Mouse (Mus musculus) midbrain, embryonic 14.5 days (tissue): ENCODE data around the gene Gm17324. TPM values are rescaled to one million over a fixed set of nuclear protein-coding genes. Genes with fewer than 3 reads are reported as not detected.
"Not testable (repeated sequence)": the region's sequence is repeated elsewhere in the genome, so short reads cannot be mapped to it uniquely, and the experiment has no call there.

Experiments used
- ATAC-seq: fragments of 200-750 bp; cut with Nextera tagmentation; 2 replicates; pipeline ENCODE4 v1.8.0; 2017; ENCODE audit warnings: moderate number of reproducible peaks, moderate library complexity; ENCODE audit not compliant: low FRiP score, low TSS enrichment
- DNase-seq: peaks from one replicate; pipeline ENCODE4 v3.0.0-alpha.2; 2015
- H3K27ac ChIP-seq: fragments of 300-500 bp; sonication (generic); replicated peaks from 2 replicates; pipeline ENCODE4 v1.5.1; 2014; ENCODE audit warnings: mild to moderate bottlenecking, low read depth, low read length, moderate library complexity
- H3K27me3 ChIP-seq: fragments of 300-500 bp; sonication (generic); 2 replicates; pipeline ENCODE4 v1.6.1; 2014; ENCODE audit warnings: low read length, control low read depth, mixed read lengths; ENCODE audit not compliant: control insufficient read depth, insufficient read depth
- H3K36me3 ChIP-seq: fragments of 300-500 bp; sonication (generic); 2 replicates; pipeline ENCODE4 v1.6.1; 2014; ENCODE audit warnings: low read length, control low read depth; ENCODE audit not compliant: control insufficient read depth, insufficient read depth
- H3K4me1 ChIP-seq: fragments of 300-500 bp; sonication (generic); 2 replicates; pipeline ENCODE4 v1.6.1; 2014; ENCODE audit warnings: mild to moderate bottlenecking, antibody characterized with exemption, low read length, control low read depth; ENCODE audit not compliant: control insufficient read depth, insufficient read depth
- H3K4me2 ChIP-seq: fragments of 300-500 bp; sonication (generic); 2 replicates; pipeline ENCODE4 v1.6.1; 2014; ENCODE audit warnings: mild to moderate bottlenecking, low read length, moderate library complexity
- H3K4me3 ChIP-seq: fragments of 300-500 bp; sonication (generic); replicated peaks from 2 replicates; pipeline ENCODE4 v1.5.1; 2014; ENCODE audit warnings: low read depth, low read length
- H3K9ac ChIP-seq: fragments of 300-500 bp; sonication (generic); replicated peaks from 2 replicates; pipeline ENCODE4 v1.6.1; 2014; ENCODE audit warnings: mild to moderate bottlenecking, low read length, moderate library complexity
- H3K9me3 ChIP-seq: fragments of 300-500 bp; sonication (generic); 2 replicates; pipeline ENCODE4 v1.6.1; 2016; ENCODE audit warnings: low read length, control low read depth, mixed read lengths; ENCODE audit not compliant: control insufficient read depth
- WGBS: fragments of 180-500 bp; shearing (Covaris S2); extraction: QIAGEN DNeasy Blood & Tissue Kit; methylation state at CpG from one replicate; pipeline ENCODE4 v1.1.7; 2014; 5-methylcytosine and 5-hydroxymethylcytosine counted together
- polyA plus RNA-seq: library from polyadenylated mRNA; unstranded; fragments of >200 nt; fragmentation: Nextera tagmentation; extraction: Ambion mirVana; gene quantifications from 2 replicates; pipeline ENCODE4 v1.2.1, GENCODE M21; 2014

Gene Gm17324
- polyA plus RNA-seq, 1 experiment from 2014 or later, result 0.92 TPM

DNA sequence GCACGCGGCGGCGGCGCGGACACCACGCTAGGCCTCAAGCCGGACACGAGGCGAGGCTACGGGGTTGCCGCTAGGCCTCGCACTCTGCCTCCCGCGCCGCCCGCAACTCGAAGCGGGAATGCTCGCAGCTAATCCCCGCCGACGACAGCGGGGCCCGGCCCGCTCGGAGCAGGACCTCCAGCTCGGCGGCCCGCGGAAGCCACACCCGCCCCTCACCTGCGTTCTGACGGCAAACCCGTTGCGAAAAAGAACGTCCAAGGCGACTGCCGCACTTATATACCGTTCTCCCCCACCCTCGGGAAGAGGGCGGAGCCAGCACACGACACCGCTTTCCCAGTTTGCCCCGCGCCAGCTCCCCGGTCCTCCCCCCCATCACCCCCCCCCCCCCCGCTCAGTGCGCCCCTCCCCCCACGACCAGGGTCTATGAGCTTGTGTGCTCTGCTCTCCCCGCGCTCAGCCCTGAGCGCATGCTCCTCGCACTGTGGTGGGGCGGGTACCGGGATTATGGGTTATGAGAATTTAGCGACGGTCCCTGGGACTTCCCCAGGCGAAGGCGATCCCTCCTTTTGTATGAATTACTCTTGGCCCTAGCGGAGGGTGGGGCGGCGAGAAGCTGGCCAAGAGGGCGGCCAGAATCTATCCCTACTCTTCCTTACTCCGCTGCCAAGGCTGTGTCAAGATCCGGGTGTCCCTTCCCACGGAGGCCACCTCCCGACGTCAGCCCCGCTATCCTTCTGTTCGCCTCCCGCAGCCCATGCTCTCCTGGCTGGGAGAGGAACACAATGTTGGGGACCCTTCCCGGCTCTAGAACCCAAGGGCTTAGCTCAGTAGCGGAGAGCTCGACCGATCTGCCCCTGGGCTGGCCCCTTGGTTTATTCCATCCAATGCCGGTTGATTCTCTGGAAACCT lies 33.1 kb upstream of the Gm17324 start:
- ATAC-seq, result peak; percentile 98
- H3K4me1 ChIP-seq, result peaks cover 20% of the 10 kb centered on the region; the same call in 1 of the 2 replicates
- H3K27me3 ChIP-seq, result no peaks in the 10 kb centered on the region
- H3K4me2 ChIP-seq, result peak overlapping the region; percentile 64
- H3K9me3 ChIP-seq, result no peaks in the 10 kb centered on the region
- peak overlapping the region; percentile 96 for H3K4me3 ChIP-seq
- DNase-seq, result peak; percentile 99
- H3K27ac ChIP-seq, result peak overlapping the region; percentile 100
- H3K36me3 ChIP-seq, result peaks cover 29% of the 10 kb centered on the region
- peak overlapping the region; percentile 99 for H3K9ac ChIP-seq
- WGBS, result under 1% methylated on average over 73 of the region's 77 CpGs

DNA sequence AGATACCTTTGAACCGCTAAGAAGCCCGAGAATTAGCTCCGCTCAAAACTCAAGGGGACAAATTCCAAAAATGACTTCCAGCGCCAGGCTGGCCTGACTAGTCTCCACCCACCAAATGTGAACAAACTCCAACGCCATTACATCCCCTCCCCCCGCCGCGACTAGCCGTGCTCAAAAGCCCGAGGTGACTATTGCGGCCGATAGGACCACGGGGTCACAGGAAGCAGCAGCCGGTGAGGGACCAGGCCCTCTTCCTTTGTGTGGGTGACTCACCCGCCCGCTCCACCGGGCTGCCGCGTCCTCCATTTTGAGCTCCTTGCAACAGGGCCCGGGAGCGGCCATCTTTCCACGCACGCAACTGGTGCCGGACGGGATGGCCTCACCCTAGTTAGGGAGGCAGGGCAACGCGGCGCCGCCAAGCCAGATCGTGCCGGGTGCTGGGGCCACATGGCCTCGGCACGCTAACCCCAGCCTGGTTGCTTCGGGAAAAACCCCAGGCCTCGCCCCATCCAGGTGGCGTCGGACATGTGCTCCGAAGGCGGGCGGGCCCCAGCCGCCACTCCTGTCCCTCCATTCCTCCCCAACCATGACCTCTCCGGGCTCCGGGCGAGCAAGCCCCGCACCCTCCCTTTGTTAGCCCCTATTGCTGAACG lies 32.2 kb upstream of the Gm17324 start:
- WGBS, result under 1% methylated on average over 46 of the region's 46 CpGs
- H3K27ac ChIP-seq, result peak overlapping the region; percentile 93
- no peaks in the 10 kb centered on the region for H3K27me3 ChIP-seq
- peaks cover 38% of the 10 kb centered on the region for H3K36me3 ChIP-seq
- peak overlapping the region; percentile 99 for H3K9ac ChIP-seq
- peak overlapping the region; percentile 96 for H3K4me3 ChIP-seq
- H3K4me2 ChIP-seq, result peak overlapping the region; percentile 64
- peak; percentile 43 for ATAC-seq
- no peaks in the 10 kb centered on the region for H3K9me3 ChIP-seq
- peak; percentile 83 for DNase-seq
- H3K4me1 ChIP-seq, result peaks cover 20% of the 10 kb centered on the region; the same call in 1 of the 2 replicates

- peak overlapping the region; percentile 96 for H3K4me3 ChIP-seq
- H3K36me3 ChIP-seq, result peaks cover 41% of the 10 kb centered on the region
- peak overlapping the region; percentile 99 for H3K9ac ChIP-seq
- peak overlapping the region; percentile 93 for H3K27ac ChIP-seq
- DNase-seq, H3K9me3 ChIP-seq, ATAC-seq, H3K27me3 ChIP-seq: not testable (repeated sequence)
- H3K4me2 ChIP-seq, result peak overlapping the region; percentile 64
- H3K4me1 ChIP-seq, result peaks cover 20% of the 10 kb centered on the region; the same call in 1 of the 2 replicates
- under 1% methylated on average over 13 of the region's 13 CpGs for WGBS
These were observed 31.6 kb upstream of the Gm17324 start for GRCm38 (mm10) chr9:78480227-78480626.

GRCm38 (mm10) chr9:78479308-78479707 lies 30.7 kb upstream of the Gm17324 start:
- H3K4me3 ChIP-seq, result peak overlapping the region; percentile 96
- ATAC-seq, H3K9me3 ChIP-seq, DNase-seq, H3K27ac ChIP-seq, H3K27me3 ChIP-seq: not testable (repeated sequence)
- WGBS, result 25% methylated on average over 8 of the region's 8 CpGs
- peaks cover 49% of the 10 kb centered on the region for H3K36me3 ChIP-seq
- H3K9ac ChIP-seq, result peak overlapping the region; percentile 29; the same call in 1 of the 2 replicates
- H3K4me2 ChIP-seq, result peak overlapping the region; percentile 64
- H3K4me1 ChIP-seq, result peaks cover 20% of the 10 kb centered on the region; the same call in 1 of the 2 replicates

- not testable (repeated sequence) for H3K9ac ChIP-seq
These were observed 29.5 kb upstream of the Gm17324 start for GRCm38 (mm10) chr9:78478009-78478605.

GRCm38 (mm10) chr9:78477021-78477551 lies 28.5 kb upstream of the Gm17324 start:
- 5% methylated on average over 5 of the region's 5 CpGs for WGBS
- Histone ChIP-seq H3K4me2 (peak overlapping the region; percentile 21; the same call in 1 of the 2 replicates), H3K27ac (no peak overlapping the region)

More at GRCm38 (mm10) chr9:78478009-78478605, 29.5 kb upstream of the Gm17324 start:
- Histone ChIP-seq H3K36me3 (peaks cover 61% of the 10 kb centered on the region), H3K4me2 (peak overlapping the region; percentile 21; the same call in 1 of the 2 replicates), H3K4me1 (peaks cover 20% of the 10 kb centered on the region; the same call in 1 of the 2 replicates)
- not testable (repeated sequence) for ATAC-seq, H3K9me3 ChIP-seq, DNase-seq, H3K27ac ChIP-seq, H3K4me3 ChIP-seq, H3K27me3 ChIP-seq
- WGBS, result 70% methylated on average over 1 of the region's 1 CpGs

GRCm38 (mm10) chr9:78476531-78477020 lies 28.0 kb upstream of the Gm17324 start:
- WGBS, result 10% methylated on average over 1 of the region's 1 CpGs
- Histone ChIP-seq H3K4me1 (peaks cover 11% of the 10 kb centered on the region; the same call in 1 of the 2 replicates), H3K4me2 (no peak overlapping the region), H3K27me3 (no peaks in the 10 kb centered on the region), H3K27ac (no peak overlapping the region), H3K4me3 (no peak overlapping the region), H3K36me3 (peaks cover 71% of the 10 kb centered on the region), H3K9ac (no peak overlapping the region), H3K9me3 (no peaks in the 10 kb centered on the region)
- no peak for ATAC-seq
- DNase-seq, result peak; percentile 28

More at GRCm38 (mm10) chr9:78477021-78477551, 28.5 kb upstream of the Gm17324 start:
- Histone ChIP-seq H3K36me3 (peaks cover 67% of the 10 kb centered on the region), H3K4me3 (no peak overlapping the region), H3K9ac (0 out of 2 replicates have a peak overlapping the region, but pooled peaks have one; percentile 12), H3K4me1 (peaks cover 11% of the 10 kb centered on the region; the same call in 1 of the 2 replicates), H3K9me3 (no peaks in the 10 kb centered on the region), H3K27me3 (no peaks in the 10 kb centered on the region)
- ATAC-seq (no peak), DNase-seq (peak; percentile 78)

GRCm38 (mm10) chr9:78475873-78476272 lies 27.3 kb upstream of the Gm17324 start:
- Histone ChIP-seq H3K9ac (no peak overlapping the region), H3K27me3 (no peaks in the 10 kb centered on the region), H3K9me3 (no peaks in the 10 kb centered on the region), H3K27ac (no peak overlapping the region), H3K4me3 (no peak overlapping the region), H3K4me1 (peaks cover 11% of the 10 kb centered on the region; the same call in 1 of the 2 replicates), H3K36me3 (peaks cover 72% of the 10 kb centered on the region), H3K4me2 (no peak overlapping the region)
- 87% methylated on average over 4 of the region's 4 CpGs for WGBS
- DNase-seq (peak; percentile 35), ATAC-seq (no peak)
